Mouse (Mus musculus) liver, embryonic 16.5 days (tissue): Measurements from ENCODE around the gene Dars2. TPM values are rescaled to one million over a fixed set of nuclear protein-coding genes. Genes with fewer than 3 reads are reported as not detected.
A peak's percentile ranks its signal among the peaks of the same experiment; 100 is the strongest.

Experiments
- ATAC-seq: fragments of 200-750 bp; cut with Nextera tagmentation; 2 replicates; pipeline ENCODE4 v1.8.0; 2017; ENCODE audit warnings: low read depth, mild to moderate bottlenecking, moderate number of reproducible peaks, moderate library complexity
- H3K27ac ChIP-seq: fragments of 300-500 bp; sonication (generic); 2 replicates; pipeline ENCODE4 v1.5.1; 2014; ENCODE audit warnings: mild to moderate bottlenecking, low read length
- H3K27me3 ChIP-seq: fragments of 300-500 bp; sonication (generic); 2 replicates; pipeline ENCODE4 v1.6.1; 2014; ENCODE audit warnings: low read depth, low read length, mixed read lengths; ENCODE audit not compliant: control insufficient read depth, insufficient read depth
- H3K36me3 ChIP-seq: fragments of 300-500 bp; sonication (generic); 2 replicates; pipeline ENCODE4 v1.6.1; 2014; ENCODE audit warnings: mild to moderate bottlenecking; ENCODE audit not compliant: control insufficient read depth, insufficient read depth
- H3K4me1 ChIP-seq: fragments of 300-500 bp; sonication (generic); 2 replicates; pipeline ENCODE4 v1.6.1; 2014; ENCODE audit warnings: low read depth, low read length, mixed read lengths; ENCODE audit not compliant: control insufficient read depth
- H3K4me2 ChIP-seq: fragments of 300-500 bp; sonication (generic); 2 replicates; pipeline ENCODE4 v1.6.1; 2014; ENCODE audit warnings: low read depth, low read length, mixed read lengths
- H3K4me3 ChIP-seq: fragments of 300-500 bp; sonication (generic); 2 replicates; pipeline ENCODE4 v1.5.1; 2014; ENCODE audit warnings: low read depth, mild to moderate bottlenecking, low read length
- H3K9ac ChIP-seq: fragments of 300-500 bp; sonication (generic); 2 replicates; pipeline ENCODE4 v1.6.1; 2014; ENCODE audit warnings: low read depth, low read length
- H3K9me3 ChIP-seq: fragments of 300-500 bp; sonication (generic); replicated peaks from 2 replicates; pipeline ENCODE4 v1.6.1; 2016; ENCODE audit warnings: low read length; ENCODE audit not compliant: control insufficient read depth
- whole genome bisulfite sequencing: fragments of 180-500 bp; shearing (Covaris S2); extraction: QIAGEN DNeasy Blood & Tissue Kit; methylation state at CpG from one replicate; pipeline ENCODE4 v1.1.7; 2014; ENCODE audit not compliant: insufficient replicate concordance; 5-methylcytosine and 5-hydroxymethylcytosine counted together
- polyA plus RNA-seq: library from polyadenylated mRNA; unstranded; fragments of >200 nt; fragmentation: Nextera tagmentation; extraction: Ambion mirVana; gene quantifications from 2 replicates; pipeline ENCODE4 v1.2.1, GENCODE M21; 2015

The Dars2 gene
- polyA plus RNA-seq, 1 experiment from 2014 or later: 25.6 TPM

DNA sequence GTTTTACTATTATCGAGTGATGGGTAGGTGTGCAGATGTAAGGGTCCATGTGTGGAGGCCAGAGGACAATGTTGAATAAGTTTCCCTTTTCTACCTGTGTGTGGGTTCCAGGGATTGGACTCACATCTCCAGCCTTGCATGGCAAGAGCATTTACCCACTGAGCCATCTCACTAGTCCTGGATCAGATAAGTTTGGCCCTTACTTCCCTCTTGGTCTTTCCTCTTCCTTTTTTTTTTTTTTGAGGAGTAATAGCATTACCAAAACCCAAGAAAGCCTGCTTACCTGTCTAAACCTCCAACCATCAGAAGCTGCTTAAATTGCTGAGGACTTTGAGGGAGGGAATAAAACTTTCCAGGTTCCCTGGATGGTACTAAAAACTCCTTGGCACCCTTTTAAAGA, 13.3 kb downstream of the Dars2 start:
- Histone ChIP-seq H3K36me3 (no peaks in the 10 kb centered on the region; the same call in 1 of the 2 replicates), H3K9me3 (no peaks in the 10 kb centered on the region), H3K4me3 (no peak overlapping the region), H3K4me2 (no peak overlapping the region), H3K4me1 (no peaks in the 10 kb centered on the region), H3K27me3 (no peaks in the 10 kb centered on the region), H3K27ac (no peak overlapping the region), H3K9ac (no peak overlapping the region)
- 88% methylated on average over 1 of the region's 1 CpGs for WGBS
- no peak for ATAC-seq

DNA sequence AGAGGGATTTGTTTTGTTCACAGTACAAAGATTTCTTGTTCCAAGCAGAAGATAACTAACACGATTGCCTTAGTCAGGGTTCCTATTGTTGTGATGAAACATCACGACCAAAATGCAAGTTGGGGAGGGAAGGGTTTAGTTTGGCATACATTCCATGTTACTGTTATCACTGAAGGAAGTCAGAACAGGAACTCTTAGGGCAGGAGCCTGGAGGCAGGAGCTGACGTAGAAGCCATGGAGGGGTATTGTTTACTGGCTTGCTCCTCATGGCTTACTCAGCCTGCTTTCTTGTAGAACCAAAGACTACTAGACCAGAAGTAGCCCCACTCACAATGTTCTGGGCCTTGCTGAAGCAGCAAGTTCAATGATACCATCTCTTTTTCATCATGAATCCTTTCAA, 23.5 kb downstream of the Dars2 start:
- no peaks in the 10 kb centered on the region for H3K27me3 ChIP-seq
- H3K4me3 ChIP-seq: no peak overlapping the region
- no peak overlapping the region for H3K4me2 ChIP-seq
- peaks cover 8% of the 10 kb centered on the region; the same call in 1 of the 2 replicates for H3K36me3 ChIP-seq
- WGBS: 76% methylated on average over 3 of the region's 3 CpGs
- H3K27ac ChIP-seq: no peak overlapping the region
- H3K4me1 ChIP-seq: no peaks in the 10 kb centered on the region
- no peak overlapping the region for H3K9ac ChIP-seq
- ATAC-seq: no peak
- H3K9me3 ChIP-seq: no peaks in the 10 kb centered on the region

DNA sequence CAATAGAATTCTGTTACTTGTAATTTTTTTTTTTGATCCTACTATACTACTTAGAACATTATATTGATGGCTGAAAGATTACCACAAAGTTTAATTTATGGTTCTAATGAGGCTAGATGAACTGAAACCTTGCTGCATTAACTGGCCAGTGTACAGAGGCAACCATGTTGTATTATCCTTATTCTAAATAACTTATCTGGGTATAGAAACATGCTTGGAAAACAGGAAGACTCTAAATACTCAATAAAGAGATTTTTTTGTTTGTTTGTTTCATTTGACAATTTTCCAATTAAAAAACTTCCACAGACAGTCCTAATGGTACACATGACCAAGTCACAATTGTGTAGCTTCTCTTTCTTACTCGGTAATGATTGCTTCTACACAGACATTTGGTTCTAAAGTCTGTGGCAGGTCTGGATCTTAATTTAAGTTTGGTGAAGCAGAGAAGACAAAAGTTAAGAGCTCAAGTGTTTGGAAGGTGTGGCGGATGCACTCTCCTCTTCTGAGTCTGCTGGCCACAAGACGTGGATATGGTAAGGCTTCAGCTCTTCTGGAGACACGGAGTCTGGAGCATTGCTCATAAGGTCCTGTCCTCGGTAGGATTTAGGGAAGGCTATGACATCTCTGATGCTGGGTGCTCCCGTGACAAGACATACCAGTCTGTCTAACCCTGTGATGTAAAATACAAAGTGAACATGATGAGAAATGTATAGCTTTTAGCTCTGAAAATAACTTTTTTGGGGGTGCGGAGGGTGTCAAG, 29.0 kb downstream of the Dars2 start:
- Histone ChIP-seq H3K27me3 (no peaks in the 10 kb centered on the region), H3K9me3 (no peaks in the 10 kb centered on the region), H3K4me1 (peaks cover 8% of the 10 kb centered on the region), H3K36me3 (peaks cover 32% of the 10 kb centered on the region), H3K4me3 (no peak overlapping the region), H3K27ac (no peak overlapping the region; the same call in 1 of the 2 replicates), H3K4me2 (no peak overlapping the region), H3K9ac (no peak overlapping the region)
- WGBS: 84% methylated on average over 7 of the region's 7 CpGs
- no peak for ATAC-seq

DNA sequence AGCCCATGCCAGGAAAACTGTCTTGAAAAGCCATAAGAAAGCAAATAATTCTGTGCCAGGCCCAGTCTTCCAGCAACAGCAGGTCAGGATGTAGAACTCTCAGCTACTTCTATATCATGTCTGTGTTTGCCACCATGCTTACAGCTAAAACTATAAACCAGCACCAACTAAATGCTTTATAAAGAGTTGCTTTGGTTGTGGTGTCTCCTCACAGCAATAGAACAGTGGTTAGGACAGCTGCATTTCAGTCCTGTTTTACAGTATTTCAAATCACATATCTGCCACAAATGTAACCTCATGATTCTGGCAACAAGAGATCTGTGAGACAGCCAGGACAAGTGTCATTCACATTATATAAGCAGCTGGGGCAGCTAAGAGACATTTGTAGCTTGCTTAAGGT, 29.6 kb downstream of the Dars2 start:
- Histone ChIP-seq H3K4me3 (no peak overlapping the region), H3K4me2 (no peak overlapping the region), H3K27me3 (no peaks in the 10 kb centered on the region), H3K27ac (peak overlapping the region; percentile 23; the same call in 1 of the 2 replicates), H3K9ac (no peak overlapping the region), H3K9me3 (no peaks in the 10 kb centered on the region), H3K4me1 (peaks cover 8% of the 10 kb centered on the region), H3K36me3 (peaks cover 36% of the 10 kb centered on the region)
- ATAC-seq: no peak

DNA sequence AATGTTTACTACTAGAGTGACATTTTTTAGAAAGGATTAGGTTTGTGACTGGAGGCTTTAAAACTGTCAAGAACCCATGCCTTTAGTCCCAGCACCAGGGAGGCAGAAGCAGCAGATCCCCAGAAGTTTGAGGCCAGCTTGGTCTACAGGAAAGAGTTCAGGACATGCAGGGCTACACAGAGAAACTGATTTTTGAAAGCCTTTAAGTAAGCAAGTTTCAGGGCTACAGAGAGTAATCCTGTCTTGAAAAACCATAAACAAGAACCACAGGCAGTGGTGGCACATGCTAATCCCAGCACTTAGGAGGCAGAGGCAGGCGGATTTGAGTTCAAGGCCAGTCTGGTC, 30.1 kb downstream of the Dars2 start:
- Histone ChIP-seq H3K9ac (no peak overlapping the region), H3K27ac (peak overlapping the region; percentile 23), H3K9me3 (no peaks in the 10 kb centered on the region), H3K36me3 (peaks cover 36% of the 10 kb centered on the region), H3K4me1 (peaks cover 8% of the 10 kb centered on the region), H3K27me3 (no peaks in the 10 kb centered on the region), H3K4me3 (no peak overlapping the region), H3K4me2 (no peak overlapping the region)
- ATAC-seq: no peak
- 62% methylated on average over 1 of the region's 1 CpGs for WGBS

DNA sequence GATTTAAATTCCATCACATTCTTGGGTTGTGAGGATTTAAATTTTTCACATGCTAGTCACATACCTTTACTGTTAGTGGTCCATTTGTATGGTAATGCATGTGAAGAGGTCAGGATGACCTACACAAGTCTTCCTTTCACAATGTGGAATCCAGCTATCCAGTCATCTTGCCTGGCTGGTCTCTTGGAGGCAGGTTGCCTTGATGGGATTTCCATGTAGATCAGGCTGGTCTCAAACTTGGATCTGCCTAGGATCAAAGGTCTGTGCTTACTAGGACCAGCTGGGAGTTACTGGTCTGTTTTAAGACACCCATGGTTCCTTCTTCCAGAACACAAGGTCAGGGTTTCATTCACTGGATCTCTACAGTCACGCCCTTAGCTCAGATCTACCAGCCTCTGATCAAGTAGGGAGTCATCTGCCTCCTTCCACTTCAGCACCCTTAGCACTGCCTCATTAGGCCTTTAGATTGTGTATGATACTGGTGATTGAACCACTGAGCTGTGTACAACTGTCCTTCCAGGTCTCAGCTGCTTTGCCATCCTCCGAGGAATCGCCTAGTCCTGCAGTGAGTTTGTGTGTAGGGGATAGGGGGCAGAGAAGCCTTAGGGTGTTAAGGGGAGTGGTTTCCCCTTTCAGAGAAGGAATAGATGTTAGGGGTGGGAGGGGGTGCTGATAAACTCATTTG, 30.6 kb downstream of the Dars2 start:
- peak overlapping the region; percentile 23 for H3K27ac ChIP-seq
- H3K27me3 ChIP-seq: no peaks in the 10 kb centered on the region
- peaks cover 34% of the 10 kb centered on the region for H3K36me3 ChIP-seq
- no peak overlapping the region for H3K9ac ChIP-seq
- no peaks in the 10 kb centered on the region for H3K9me3 ChIP-seq
- no peak overlapping the region for H3K4me2 ChIP-seq
- no peak overlapping the region for H3K4me3 ChIP-seq
- ATAC-seq: peak; percentile 12
- peaks cover 8% of the 10 kb centered on the region for H3K4me1 ChIP-seq
- 12% methylated on average over 3 of the region's 3 CpGs for WGBS

DNA sequence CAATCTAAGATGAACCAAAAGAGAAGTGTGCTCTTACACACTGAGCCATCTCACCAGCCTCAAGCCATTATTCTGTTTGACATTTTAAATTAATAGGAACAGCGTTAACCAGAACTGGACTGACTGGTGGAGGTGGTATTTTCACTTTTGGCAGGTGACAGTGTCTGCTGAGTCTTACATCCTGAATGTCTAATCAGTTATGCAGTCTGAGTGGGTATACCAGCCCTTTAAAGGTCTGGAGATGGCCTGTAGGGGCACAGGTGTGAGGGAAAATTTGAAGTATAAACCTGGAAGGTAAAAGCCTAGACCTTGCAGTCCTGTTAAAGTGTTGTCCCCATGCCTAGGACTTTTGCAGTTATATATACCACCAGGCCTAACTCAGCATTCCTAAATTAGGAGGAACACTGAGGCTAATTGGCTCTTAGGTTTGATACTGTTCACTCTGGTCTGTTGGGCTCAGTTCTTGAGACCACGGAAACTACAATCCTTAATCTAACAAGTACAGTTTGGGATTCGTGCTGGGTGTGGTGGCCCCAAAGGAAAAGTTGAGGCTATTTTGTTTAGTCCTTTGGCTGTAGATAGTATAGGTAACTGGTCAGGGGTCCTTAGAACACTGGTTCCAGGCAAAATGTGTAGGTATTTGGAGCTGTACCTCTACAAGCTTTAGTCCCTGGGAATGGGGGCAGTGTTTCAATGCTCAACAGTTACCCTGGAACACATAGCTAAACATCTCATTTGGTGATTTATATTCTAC, 31.3 kb downstream of the Dars2 start:
- 18% methylated on average over 3 of the region's 3 CpGs for WGBS
- Histone ChIP-seq H3K9ac (no peak overlapping the region), H3K4me1 (peaks cover 9% of the 10 kb centered on the region), H3K9me3 (no peaks in the 10 kb centered on the region), H3K4me2 (no peak overlapping the region), H3K36me3 (peaks cover 34% of the 10 kb centered on the region), H3K27me3 (no peaks in the 10 kb centered on the region), H3K27ac (peak overlapping the region; percentile 18; the same call in 1 of the 2 replicates), H3K4me3 (no peak overlapping the region)
- no peak for ATAC-seq

DNA sequence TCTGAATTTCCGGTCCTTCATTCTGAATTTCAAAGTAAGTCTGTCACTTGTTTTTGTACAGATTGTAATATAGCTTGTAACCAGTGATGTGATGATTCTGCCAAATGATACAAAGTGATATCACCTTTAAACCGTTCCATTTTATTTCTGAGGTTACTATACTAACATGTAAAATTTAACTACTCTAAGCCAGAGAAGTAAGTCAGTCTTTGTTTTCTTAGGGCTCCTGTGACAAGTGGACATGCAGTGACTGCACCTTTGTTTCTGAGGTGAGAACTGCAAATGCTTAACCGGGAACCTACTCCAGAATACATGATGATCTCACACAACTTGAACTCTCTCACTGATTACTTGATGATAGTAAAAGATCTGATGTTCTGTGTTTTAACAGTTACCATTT, 32.5 kb downstream of the Dars2 start:
- peaks cover 34% of the 10 kb centered on the region for H3K36me3 ChIP-seq
- ATAC-seq: no peak
- H3K27ac ChIP-seq: no peak overlapping the region
- 0 out of 2 replicates have a peak overlapping the region, but pooled peaks have one; percentile 14 for H3K4me3 ChIP-seq
- no peaks in the 10 kb centered on the region for H3K9me3 ChIP-seq
- H3K4me1 ChIP-seq: peaks cover 17% of the 10 kb centered on the region
- no peaks in the 10 kb centered on the region for H3K27me3 ChIP-seq
- peak overlapping the region; percentile 87 for H3K4me2 ChIP-seq
- H3K9ac ChIP-seq: no peak overlapping the region
- 22% methylated on average over 3 of the region's 3 CpGs for WGBS

DNA sequence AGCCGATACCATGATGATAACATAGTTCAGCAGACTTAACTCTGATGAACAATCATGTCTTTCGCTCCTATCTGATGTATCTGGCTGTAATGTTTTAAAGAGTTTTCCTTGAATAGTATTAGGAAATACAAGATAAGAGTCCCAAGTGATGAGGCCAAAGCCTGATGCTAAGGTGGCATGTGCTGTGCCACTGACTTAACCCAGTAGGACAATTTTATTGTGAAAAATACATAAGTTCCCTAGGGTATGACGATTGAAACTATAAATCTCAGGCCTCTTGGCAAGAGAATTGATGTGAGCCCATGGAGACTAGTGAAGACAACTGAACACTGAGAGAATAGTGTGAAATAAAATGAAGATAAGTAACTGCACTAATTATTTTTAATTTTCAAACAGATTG, 32.9 kb downstream of the Dars2 start:
- Histone ChIP-seq H3K9me3 (no peaks in the 10 kb centered on the region), H3K4me2 (peak overlapping the region; percentile 87), H3K4me1 (peaks cover 17% of the 10 kb centered on the region), H3K9ac (peak overlapping the region; percentile 24), H3K27ac (peak overlapping the region; percentile 3; the same call in 1 of the 2 replicates), H3K27me3 (no peaks in the 10 kb centered on the region), H3K4me3 (peak overlapping the region; percentile 36), H3K36me3 (peaks cover 34% of the 10 kb centered on the region)
- 5% methylated on average over 3 of the region's 3 CpGs for WGBS
- ATAC-seq: no peak
